Mouse (Mus musculus) hindbrain, embryonic 13.5 days (tissue): ENCODE data around the gene Tmem229b. TPM values are rescaled to one million over a fixed set of nuclear protein-coding genes. Genes with fewer than 3 reads are reported as not detected.

Source experiments
- ATAC-seq: fragments of 200-750 bp; cut with Nextera tagmentation; 2 replicates; pipeline ENCODE4 v1.8.0; 2017; ENCODE audit warnings: moderate TSS enrichment; ENCODE audit not compliant: low FRiP score
- H3K27ac ChIP-seq: fragments of 300-500 bp; sonication (generic); 2 replicates; pipeline ENCODE4 v1.5.1; 2015; ENCODE audit warnings: inconsistent platforms, mild to moderate bottlenecking, moderate library complexity
- H3K27me3 ChIP-seq: fragments of 300-500 bp; sonication (generic); 2 replicates; pipeline ENCODE4 v1.6.1; 2015; ENCODE audit warnings: mild to moderate bottlenecking, inconsistent platforms
- H3K36me3 ChIP-seq: fragments of 300-500 bp; sonication (generic); 2 replicates; pipeline ENCODE4 v1.6.1; 2015; ENCODE audit warnings: mild to moderate bottlenecking, inconsistent platforms
- H3K4me1 ChIP-seq: fragments of 300-500 bp; sonication (generic); replicated peaks from 2 replicates; pipeline ENCODE4 v1.6.1; 2015; ENCODE audit warnings: inconsistent platforms
- H3K4me2 ChIP-seq: fragments of 300-500 bp; sonication (generic); 2 replicates; pipeline ENCODE4 v1.6.1; 2015; ENCODE audit warnings: inconsistent platforms, mild to moderate bottlenecking, moderate library complexity
- H3K4me3 ChIP-seq: fragments of 300-500 bp; sonication (generic); 2 replicates; pipeline ENCODE4 v1.5.1; 2015; ENCODE audit warnings: mild to moderate bottlenecking, inconsistent platforms
- H3K9ac ChIP-seq: fragments of 300-500 bp; sonication (generic); 2 replicates; pipeline ENCODE4 v1.6.1; 2015; ENCODE audit warnings: mild to moderate bottlenecking, inconsistent platforms
- H3K9me3 ChIP-seq: fragments of 300-500 bp; sonication (generic); 2 replicates; pipeline ENCODE4 v1.6.1; 2016; ENCODE audit warnings: inconsistent platforms
- WGBS: fragments of 180-500 bp; shearing (Covaris S2); methylation state at CpG from one replicate; pipeline ENCODE4 v1.1.7; 2015; 5-methylcytosine and 5-hydroxymethylcytosine counted together
- polyA plus RNA-seq: library from polyadenylated mRNA; unstranded; fragments of >200 nt; fragmentation: Nextera tagmentation; extraction: Ambion mirVana; gene quantifications from 2 replicates; pipeline ENCODE4 v1.2.1, GENCODE M21; 2015

Gene Tmem229b
- polyA plus RNA-seq, 1 experiment from 2014 or later = 44.1 TPM

- peaks cover 22% of the 10 kb centered on the region for H3K4me1 ChIP-seq
- peaks cover 3% of the 10 kb centered on the region for H3K36me3 ChIP-seq
- H3K27me3 ChIP-seq = no peaks in the 10 kb centered on the region
- H3K9me3 ChIP-seq = no peaks in the 10 kb centered on the region
- H3K4me2 ChIP-seq = no peak overlapping the region
- WGBS = 94% methylated on average over 5 of the region's 5 CpGs
- ATAC-seq = no peak
- H3K9ac ChIP-seq = no peak overlapping the region
- H3K27ac ChIP-seq = no peak overlapping the region
- H3K4me3 ChIP-seq = no peak overlapping the region
These were observed 5.0 kb downstream of the Tmem229b start for GRCm38 (mm10) chr12:79002406-79002805.

- Histone ChIP-seq H3K4me2 (no peak overlapping the region), H3K27ac (no peak overlapping the region), H3K4me1 (no peaks in the 10 kb centered on the region), H3K27me3 (no peaks in the 10 kb centered on the region), H3K4me3 (no peak overlapping the region), H3K36me3 (peaks cover 3% of the 10 kb centered on the region), H3K9me3 (no peaks in the 10 kb centered on the region), H3K9ac (no peak overlapping the region)
- no peak for ATAC-seq
- 10% methylated on average over 6 of the region's 7 CpGs for WGBS
These were observed 10.7 kb downstream of the Tmem229b start for GRCm38 (mm10) chr12:78996711-78997110.

GRCm38 (mm10) chr12:78996271-78996670 lies 11.2 kb downstream of the Tmem229b start:
- ATAC-seq = no peak
- 75% methylated on average over 4 of the region's 4 CpGs for WGBS
- Histone ChIP-seq H3K4me1 (no peaks in the 10 kb centered on the region), H3K27ac (no peak overlapping the region), H3K9ac (no peak overlapping the region), H3K36me3 (peaks cover 3% of the 10 kb centered on the region), H3K9me3 (no peaks in the 10 kb centered on the region), H3K27me3 (no peaks in the 10 kb centered on the region), H3K4me3 (no peak overlapping the region), H3K4me2 (no peak overlapping the region)

GRCm38 (mm10) chr12:78987581-78988081 lies 19.8 kb downstream of the Tmem229b start:
- 46% methylated on average over 9 of the region's 9 CpGs for WGBS
- Histone ChIP-seq H3K4me3 (no peak overlapping the region), H3K36me3 (no peaks in the 10 kb centered on the region), H3K9ac (no peak overlapping the region), H3K27ac (peak overlapping the region; percentile 70), H3K9me3 (no peaks in the 10 kb centered on the region), H3K4me2 (no peak overlapping the region), H3K4me1 (peaks cover 25% of the 10 kb centered on the region), H3K27me3 (no peaks in the 10 kb centered on the region)
- peak; percentile 68 for ATAC-seq

GRCm38 (mm10) chr12:78984035-78984432 lies 23.4 kb downstream of the Tmem229b start:
- Histone ChIP-seq H3K9me3 (0 out of 2 replicates have a peak, but pooled peaks cover 7% of the 10 kb centered on the region), H3K4me2 (no peak overlapping the region), H3K4me1 (peaks cover 25% of the 10 kb centered on the region), H3K36me3 (peaks cover 10% of the 10 kb centered on the region), H3K9ac (no peak overlapping the region), H3K27ac (peak overlapping the region; percentile 40; the same call in 1 of the 2 replicates), H3K4me3 (no peak overlapping the region), H3K27me3 (no peaks in the 10 kb centered on the region)
- 57% methylated on average over 3 of the region's 3 CpGs for WGBS
- ATAC-seq = peak; percentile 61

- no peak overlapping the region for H3K4me2 ChIP-seq
- H3K4me1 ChIP-seq = peaks cover 25% of the 10 kb centered on the region
- 0 out of 2 replicates have a peak, but pooled peaks have one; percentile 14 for ATAC-seq
- H3K27ac ChIP-seq = peak overlapping the region; percentile 40; the same call in 1 of the 2 replicates
- no peak overlapping the region for H3K9ac ChIP-seq
- 80% methylated on average over 9 of the region's 9 CpGs for WGBS
- H3K4me3 ChIP-seq = no peak overlapping the region
- H3K9me3 ChIP-seq = 0 out of 2 replicates have a peak, but pooled peaks cover 10% of the 10 kb centered on the region
- no peaks in the 10 kb centered on the region for H3K27me3 ChIP-seq
- H3K36me3 ChIP-seq = peaks cover 10% of the 10 kb centered on the region
These were observed 24.0 kb downstream of the Tmem229b start for GRCm38 (mm10) chr12:78983296-78984034.

GRCm38 (mm10) chr12:78981938-78982825 lies 25.2 kb downstream of the Tmem229b start:
- H3K4me3 ChIP-seq = no peak overlapping the region
- ATAC-seq = no peak
- no peaks in the 10 kb centered on the region for H3K27me3 ChIP-seq
- H3K4me1 ChIP-seq = peaks cover 14% of the 10 kb centered on the region
- WGBS = 72% methylated on average over 9 of the region's 9 CpGs
- no peak overlapping the region for H3K4me2 ChIP-seq
- peaks cover 15% of the 10 kb centered on the region for H3K36me3 ChIP-seq
- H3K9me3 ChIP-seq = 0 out of 2 replicates have a peak, but pooled peaks cover 10% of the 10 kb centered on the region
- H3K27ac ChIP-seq = no peak overlapping the region
- H3K9ac ChIP-seq = no peak overlapping the region

GRCm38 (mm10) chr12:78981131-78981530 lies 26.3 kb downstream of the Tmem229b start:
- no peak for ATAC-seq
- Histone ChIP-seq H3K4me2 (no peak overlapping the region), H3K27me3 (no peaks in the 10 kb centered on the region), H3K9me3 (0 out of 2 replicates have a peak, but pooled peaks cover 10% of the 10 kb centered on the region), H3K27ac (no peak overlapping the region), H3K36me3 (peaks cover 24% of the 10 kb centered on the region), H3K9ac (no peak overlapping the region), H3K4me3 (no peak overlapping the region), H3K4me1 (peaks cover 13% of the 10 kb centered on the region)
- WGBS = 89% methylated on average over 2 of the region's 2 CpGs

- Histone ChIP-seq H3K9ac (no peak overlapping the region), H3K4me3 (no peak overlapping the region), H3K9me3 (0 out of 2 replicates have a peak, but pooled peaks cover 10% of the 10 kb centered on the region), H3K27me3 (no peaks in the 10 kb centered on the region), H3K36me3 (peaks cover 24% of the 10 kb centered on the region), H3K4me1 (peaks cover 13% of the 10 kb centered on the region), H3K27ac (no peak overlapping the region), H3K4me2 (no peak overlapping the region)
- ATAC-seq = no peak
- WGBS = 84% methylated on average over 5 of the region's 5 CpGs
These were observed 26.7 kb downstream of the Tmem229b start for GRCm38 (mm10) chr12:78980683-78981091.

GRCm38 (mm10) chr12:78977552-78977951 lies 29.9 kb downstream of the Tmem229b start:
- 0 out of 2 replicates have a peak, but pooled peaks cover 10% of the 10 kb centered on the region for H3K9me3 ChIP-seq
- no peak overlapping the region for H3K4me3 ChIP-seq
- WGBS = 87% methylated on average over 4 of the region's 4 CpGs
- no peak overlapping the region for H3K9ac ChIP-seq
- no peaks in the 10 kb centered on the region for H3K27me3 ChIP-seq
- H3K27ac ChIP-seq = no peak overlapping the region
- no peak for ATAC-seq
- H3K4me2 ChIP-seq = no peak overlapping the region
- peaks cover 50% of the 10 kb centered on the region for H3K36me3 ChIP-seq
- H3K4me1 ChIP-seq = no peaks in the 10 kb centered on the region

GRCm38 (mm10) chr12:78977078-78977477 lies 30.3 kb downstream of the Tmem229b start:
- Histone ChIP-seq H3K27ac (no peak overlapping the region), H3K4me1 (no peaks in the 10 kb centered on the region; the same call in 1 of the 2 replicates), H3K9ac (no peak overlapping the region), H3K27me3 (no peaks in the 10 kb centered on the region), H3K4me3 (no peak overlapping the region), H3K4me2 (no peak overlapping the region), H3K9me3 (0 out of 2 replicates have a peak, but pooled peaks cover 10% of the 10 kb centered on the region), H3K36me3 (peaks cover 55% of the 10 kb centered on the region)
- no peak for ATAC-seq
- 79% methylated on average over 4 of the region's 4 CpGs for WGBS

GRCm38 (mm10) chr12:78975836-78976235 lies 31.6 kb downstream of the Tmem229b start:
- H3K36me3 ChIP-seq = peaks cover 60% of the 10 kb centered on the region
- no peak overlapping the region for H3K9ac ChIP-seq
- WGBS = 93% methylated on average over 4 of the region's 4 CpGs
- no peak overlapping the region for H3K27ac ChIP-seq
- H3K4me2 ChIP-seq = no peak overlapping the region
- no peaks in the 10 kb centered on the region; the same call in 1 of the 2 replicates for H3K4me1 ChIP-seq
- 0 out of 2 replicates have a peak, but pooled peaks cover 10% of the 10 kb centered on the region for H3K9me3 ChIP-seq
- ATAC-seq = no peak
- H3K4me3 ChIP-seq = no peak overlapping the region
- no peaks in the 10 kb centered on the region for H3K27me3 ChIP-seq
